Mouse (Mus musculus): ENCODE results near the gene March7. TPM values are rescaled to one million over a fixed set of nuclear protein-coding genes. Genes with fewer than 3 reads are reported as not detected.

Gene March7
- total RNA-seq, 2 experiments from 2014 or later, result 60.8 to 63.0 TPM

- intact Hi-C loops (cut with DNase I), result no loop called here
- no peak for DNase-seq (ENCODE audit: low spot score in 2 of 2)
These were observed 72.9 kb downstream of the March7 start for GRCm38 (mm10) chr2:60282625-60283024.

DNA sequence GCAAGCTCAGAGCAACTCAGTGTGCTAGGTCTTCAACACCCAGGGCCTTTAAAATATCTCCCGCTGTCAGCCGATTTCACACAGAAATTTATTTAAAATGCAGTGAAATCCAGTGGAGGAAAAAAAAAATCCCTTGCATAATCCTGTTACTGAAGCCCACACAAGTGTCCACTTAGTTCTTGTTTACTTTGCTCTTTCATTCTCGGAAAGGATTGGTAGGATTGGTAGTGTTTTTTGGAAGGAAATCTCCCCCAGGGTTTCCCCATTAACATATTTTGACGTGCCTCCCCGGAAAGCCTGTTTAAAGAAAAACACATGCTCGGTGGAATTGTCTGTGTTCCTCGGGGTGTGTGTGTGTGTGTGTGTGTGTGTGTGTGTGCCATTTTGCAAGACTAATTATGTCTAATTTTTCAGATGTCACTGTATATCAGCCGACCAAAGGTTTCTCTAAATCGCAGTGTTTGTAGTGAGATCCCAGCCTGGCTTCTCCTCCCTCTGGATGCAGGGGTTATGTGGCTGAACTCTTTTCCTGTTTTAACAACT is 73.6 kb downstream of the March7 start:
- peak in 1 of 2 experiments; percentile 30 for DNase-seq (ENCODE audit: low spot score in 2 of 2)
- intact Hi-C loops (cut with DNase I), result no loop called here

GRCm38 (mm10) chr2:60283751-60284466 is 74.2 kb downstream of the March7 start:
- intact Hi-C loops (cut with DNase I), result no loop called here
- peak; percentile 45 to 73 for DNase-seq (ENCODE audit: low spot score in 2 of 2)

- intact Hi-C loops (cut with DNase I), result no loop called here
- DNase-seq (ENCODE audit: low spot score in 2 of 2), result no peak
These were observed 74.8 kb downstream of the March7 start, which contains the start of gene Cd302 for GRCm38 (mm10) chr2:60284467-60284821. Cd302 (minus strand) TSS chr2:60284488.

DNA sequence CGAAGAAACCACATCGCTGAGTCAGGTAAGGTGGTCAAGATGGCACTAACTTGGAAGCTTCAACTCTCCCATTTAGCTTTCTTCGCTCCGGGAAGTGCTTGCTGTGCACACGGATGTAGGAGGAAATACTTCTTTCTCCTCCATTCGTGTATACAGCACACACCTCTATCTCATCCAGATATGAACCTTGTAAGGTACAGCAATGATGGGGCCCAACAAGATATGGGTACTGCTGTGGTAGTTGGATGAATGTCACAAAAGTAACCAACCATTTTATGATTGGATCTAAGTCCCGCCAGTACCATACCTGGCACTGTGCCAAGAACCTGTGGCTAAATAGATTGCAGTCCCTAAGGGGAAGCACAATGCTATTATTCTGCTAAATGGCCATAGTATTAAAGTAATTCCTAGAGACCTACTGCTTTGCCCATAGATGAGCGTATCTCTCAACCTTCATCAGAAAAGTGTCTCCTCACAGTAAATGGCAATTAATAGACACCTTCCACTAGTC is 75.5 kb downstream of the March7 start:
- no peak for DNase-seq (ENCODE audit: low spot score in 2 of 2)
- intact Hi-C loops (cut with DNase I), result no loop called here

GRCm38 (mm10) chr2:60288606-60289005 is 78.9 kb downstream of the March7 start:
- DNase-seq (ENCODE audit: low spot score in 2 of 2), result no peak
- intact Hi-C loops (cut with DNase I), result no loop called here

GRCm38 (mm10) chr2:60289451-60289850 is 79.8 kb downstream of the March7 start:
- intact Hi-C loops (cut with DNase I), result no loop called here
- DNase-seq (ENCODE audit: low spot score in 2 of 2), result no peak

DNA sequence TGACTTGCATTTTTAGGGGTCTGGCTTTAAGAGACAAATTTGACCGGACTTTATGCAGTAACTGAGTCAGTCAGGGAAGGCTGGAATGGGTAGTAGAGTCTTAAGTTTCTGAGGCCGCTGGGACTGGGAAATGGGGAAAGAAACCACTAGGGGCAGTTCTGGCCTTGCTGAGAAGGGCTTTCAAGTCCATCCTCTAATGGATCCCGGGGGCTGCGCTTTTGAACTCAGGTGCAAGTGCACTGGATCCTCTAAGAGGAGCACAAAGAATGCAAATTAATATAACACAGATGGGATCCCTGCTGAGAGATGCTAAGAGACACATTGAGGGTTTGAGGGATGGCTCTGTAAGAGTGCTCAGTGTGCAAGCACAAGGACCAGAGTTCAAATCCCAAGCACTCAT is 81.7 kb downstream of the March7 start:
- intact Hi-C loops (cut with DNase I), result no loop called here

GRCm38 (mm10) chr2:60298266-60298665 is 88.6 kb downstream of the March7 start:
- intact Hi-C loops (cut with DNase I), result no loop called here
- no peak for DNase-seq (ENCODE audit: low spot score in 2 of 2)

More for the DNA sequence above, 81.7 kb downstream of the March7 start:
- DNase-seq (ENCODE audit: low spot score in 2 of 2), result no peak

DNA sequence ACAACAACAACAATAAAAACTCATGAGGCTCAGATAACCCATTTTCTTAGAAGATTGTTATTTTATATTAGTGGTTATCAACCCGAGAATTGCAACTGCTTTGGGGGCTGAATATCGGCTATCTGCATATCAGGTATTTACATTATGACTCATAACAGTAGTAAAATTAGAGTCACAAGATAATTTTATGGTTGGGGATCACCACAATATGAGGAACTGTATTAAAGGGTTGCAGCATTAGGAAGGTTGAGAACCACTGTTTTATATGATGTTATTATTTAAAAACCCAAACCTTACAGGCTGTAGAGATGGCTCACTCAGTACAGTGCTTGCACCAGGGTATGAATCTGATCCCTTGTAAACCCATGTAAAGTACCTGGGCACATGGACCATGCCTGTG is 89.6 kb downstream of the March7 start:
- DNase-seq (ENCODE audit: low spot score in 2 of 2), result no peak
- intact Hi-C loops (cut with DNase I), result no loop called here

Other genes with a start within 250 kb of the March7 start
- gene Baz2b, start within 50 bp of the March7 start, total RNA-seq (2021), result 10 to 100 TPM; 51.0 to 52.2 TPM
- 10 to 100 TPM; 15.7 to 18.1 TPM for gene Cd302, start 74.6 kb downstream of the March7 start, total RNA-seq (2021)
- 1 to 10 TPM; 4.4 to 6.0 TPM for gene Ly75, start 173.4 kb downstream of the March7 start, total RNA-seq (2021)